Mouse (Mus musculus): ENCODE data around the gene 1110002E22Rik. TPM values are rescaled to one million over a fixed set of nuclear protein-coding genes. Genes with fewer than 3 reads are reported as not detected.

The 1110002E22Rik gene
- polyA plus RNA-seq (2012; rRNA removed): 0.05 and 0.07 TPM in 2 replicates

DNA sequence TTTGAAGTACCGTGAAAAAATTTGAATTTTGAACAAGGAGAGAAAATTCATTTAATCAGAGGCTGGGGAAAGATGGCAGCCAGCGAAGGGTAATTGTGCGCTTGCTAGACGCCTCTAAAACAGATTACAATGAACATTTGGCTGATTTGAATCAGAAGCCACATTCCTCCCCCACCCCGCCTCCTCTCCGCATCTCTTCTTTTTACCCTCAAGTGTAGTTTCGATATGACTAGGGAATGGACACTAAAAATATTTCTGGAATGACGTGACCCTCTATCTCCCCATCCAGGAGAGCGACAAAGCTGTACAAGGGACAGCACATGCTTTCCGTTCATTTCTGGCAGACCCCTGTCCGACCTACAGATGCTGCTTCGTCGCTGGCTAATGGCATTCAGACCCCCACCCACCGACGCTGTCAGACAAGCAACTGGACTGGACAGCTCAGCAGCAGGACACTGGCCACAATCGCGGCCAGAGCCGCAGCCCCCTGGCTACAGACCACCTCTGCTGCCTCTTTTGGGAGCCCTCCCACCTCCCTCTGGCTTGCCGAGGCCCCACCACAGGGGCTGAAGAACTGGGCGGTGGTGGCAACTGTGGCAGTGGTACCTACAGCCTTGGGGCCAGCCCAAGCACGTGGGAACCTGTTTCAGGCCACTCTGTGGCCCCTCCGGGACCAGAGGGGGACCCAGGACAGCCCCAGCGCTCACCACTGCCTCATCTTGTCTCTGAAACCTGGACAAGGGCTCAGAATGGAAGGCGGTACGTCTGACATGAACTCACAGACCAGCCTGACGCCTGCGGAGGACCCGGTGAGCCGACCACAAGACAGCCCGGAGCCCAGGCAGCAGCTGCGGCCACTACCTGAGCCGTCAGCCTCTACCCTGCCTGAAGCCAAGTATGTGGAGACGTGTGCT is at the start of gene 1110002E22Rik:
1110002E22Rik (plus strand) TSS at position 321 of the 914 bp plus-strand sequence.
- Histone ChIP-seq H3K27me3 (ENCODE audit: control insufficient read depth, insufficient read depth, low read length) (no peaks in the 10 kb centered on the region), H3K4me1 (ENCODE audit: control insufficient read depth, insufficient read depth, low read length) (peaks cover 11% of the 10 kb centered on the region; the same call in 1 of the 2 replicates), H3K4me3 (replicated peaks; ENCODE audit: insufficient read depth, low read depth, low read length) (no peak within 1 kb of the TSS), H3K27ac (ENCODE audit: insufficient read depth, low read length) (no peak within 1 kb of the TSS)
- 61% methylated on average over 33 of the region's 33 CpGs for WGBS
- no peak for TF ChIP-seq CTCF (IDR thresholded peaks at IDR 0.05; ENCODE audit: borderline replicate concordance, insufficient read depth, low read depth, low read length)
- TF ChIP-seq POLR2A (IDR thresholded peaks at IDR 0.05; ENCODE audit: borderline replicate concordance, insufficient read depth, low read length): no peak
- DNase-seq: no peak

DNA sequence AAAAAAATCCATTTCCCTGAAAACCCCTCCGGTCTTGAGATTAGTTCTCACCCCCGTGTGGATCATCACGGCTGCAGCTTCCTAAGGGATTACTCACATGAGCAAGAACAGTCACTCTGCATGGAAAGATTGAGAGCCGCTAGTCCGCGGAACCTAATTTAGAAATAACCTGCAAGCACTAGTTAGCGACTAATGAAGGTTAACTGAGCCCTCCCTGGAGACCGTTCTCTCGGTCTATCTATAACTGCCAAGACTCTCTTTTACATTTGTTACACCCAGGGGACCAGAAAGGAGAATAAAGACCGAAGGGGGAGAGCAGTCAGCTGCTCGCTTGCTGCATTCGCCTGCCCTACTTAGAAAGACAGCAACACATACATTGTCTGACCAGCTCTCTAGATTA is 48.0 kb upstream of the 1110002E22Rik start:
- TF ChIP-seq CTCF (IDR thresholded peaks at IDR 0.05; ENCODE audit: borderline replicate concordance, insufficient read depth, low read depth, low read length): no peak
- no peak for TF ChIP-seq POLR2A (IDR thresholded peaks at IDR 0.05; ENCODE audit: borderline replicate concordance, insufficient read depth, low read length)
- H3K27ac ChIP-seq (ENCODE audit: insufficient read depth, low read length): no peak overlapping the region
- DNase-seq: no peak
- H3K27me3 ChIP-seq (ENCODE audit: control insufficient read depth, insufficient read depth, low read length): no peaks in the 10 kb centered on the region
- no peaks in the 10 kb centered on the region for H3K4me1 ChIP-seq (ENCODE audit: control insufficient read depth, insufficient read depth, low read length)
- 87% methylated on average over 12 of the region's 12 CpGs for WGBS
- H3K4me3 ChIP-seq (replicated peaks; ENCODE audit: insufficient read depth, low read depth, low read length): no peak overlapping the region

DNA sequence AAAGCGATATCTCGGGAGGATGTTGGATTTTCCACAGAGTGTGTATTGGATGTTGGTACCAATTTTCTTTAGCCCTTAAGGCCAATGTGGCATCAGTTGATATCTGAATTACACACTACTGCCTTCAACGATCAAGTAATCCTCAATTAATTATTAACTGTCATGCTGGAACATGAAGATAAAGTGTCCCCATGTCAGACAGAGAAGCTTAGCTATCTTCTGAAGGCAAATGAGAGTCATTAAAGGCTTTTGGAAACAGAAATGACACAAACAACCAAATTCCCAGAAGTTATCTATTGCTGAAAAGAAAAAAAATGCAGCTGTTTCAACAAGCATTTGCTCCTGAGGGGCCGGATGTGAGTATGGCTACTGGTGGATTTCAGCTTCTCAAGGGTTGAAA is 42.8 kb upstream of the 1110002E22Rik start:
- 76% methylated on average over 4 of the region's 4 CpGs for WGBS
- Histone ChIP-seq H3K27me3 (ENCODE audit: control insufficient read depth, insufficient read depth, low read length) (no peaks in the 10 kb centered on the region), H3K4me1 (ENCODE audit: control insufficient read depth, insufficient read depth, low read length) (peaks cover 12% of the 10 kb centered on the region; the same call in 1 of the 2 replicates), H3K4me3 (replicated peaks; ENCODE audit: insufficient read depth, low read depth, low read length) (no peak overlapping the region), H3K27ac (ENCODE audit: insufficient read depth, low read length) (no peak overlapping the region)
- TF ChIP-seq CTCF (IDR thresholded peaks at IDR 0.05; ENCODE audit: borderline replicate concordance, insufficient read depth, low read depth, low read length) (no peak), POLR2A (IDR thresholded peaks at IDR 0.05; ENCODE audit: borderline replicate concordance, insufficient read depth, low read length) (no peak)
- DNase-seq: no peak

DNA sequence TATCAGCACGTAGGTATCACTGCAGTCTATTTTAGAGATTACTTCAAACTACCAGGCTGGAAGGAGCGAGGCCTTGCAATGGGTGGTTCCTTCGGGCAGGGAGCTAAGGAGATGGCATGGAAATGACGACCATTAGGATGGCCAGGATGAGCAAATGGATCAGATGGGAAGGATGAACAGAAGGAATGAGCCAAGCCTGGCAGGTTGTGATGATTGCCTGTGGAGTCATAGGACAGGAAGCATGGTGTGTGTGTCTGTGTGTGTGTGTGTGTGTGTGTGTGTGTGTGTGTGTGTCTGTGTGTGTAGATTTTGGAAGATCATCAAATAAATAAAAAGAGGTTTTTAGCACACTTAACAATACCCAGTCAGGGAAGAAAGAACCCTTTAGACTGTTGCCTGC is 42.2 kb upstream of the 1110002E22Rik start:
- WGBS: 41% methylated on average over 4 of the region's 4 CpGs
- no peak for DNase-seq
- no peaks in the 10 kb centered on the region for H3K27me3 ChIP-seq (ENCODE audit: control insufficient read depth, insufficient read depth, low read length)
- TF ChIP-seq CTCF (IDR thresholded peaks at IDR 0.05; ENCODE audit: borderline replicate concordance, insufficient read depth, low read depth, low read length) (no peak), POLR2A (IDR thresholded peaks at IDR 0.05; ENCODE audit: borderline replicate concordance, insufficient read depth, low read length) (no peak)
- H3K4me1 ChIP-seq (ENCODE audit: control insufficient read depth, insufficient read depth, low read length): peaks cover 15% of the 10 kb centered on the region; the same call in 1 of the 2 replicates
- H3K27ac ChIP-seq (ENCODE audit: insufficient read depth, low read length): no peak overlapping the region
- no peak overlapping the region for H3K4me3 ChIP-seq (replicated peaks; ENCODE audit: insufficient read depth, low read depth, low read length)

DNA sequence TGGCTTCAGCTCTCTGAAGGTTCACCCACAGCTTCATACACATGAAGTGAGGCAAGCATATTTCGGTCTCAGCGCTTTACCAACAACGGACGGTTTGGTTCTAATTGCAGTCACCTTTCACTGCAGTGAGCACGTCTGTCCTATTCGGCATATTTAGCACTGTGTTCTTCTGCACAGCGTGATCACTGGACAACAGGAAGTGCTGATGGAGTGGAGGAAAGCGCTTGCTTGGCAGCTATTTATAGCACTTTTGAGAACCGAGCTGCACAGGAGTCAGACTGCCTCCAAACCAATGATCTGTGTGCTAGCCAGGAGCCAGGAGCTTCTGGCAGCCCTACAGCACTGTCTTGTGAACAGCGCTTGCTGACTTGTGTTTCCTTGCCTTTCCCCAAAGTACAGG is 38.6 kb upstream of the 1110002E22Rik start:
- Histone ChIP-seq H3K27me3 (ENCODE audit: control insufficient read depth, insufficient read depth, low read length) (no peaks in the 10 kb centered on the region), H3K4me3 (replicated peaks; ENCODE audit: insufficient read depth, low read depth, low read length) (peak overlapping the region; percentile 31), H3K27ac (ENCODE audit: insufficient read depth, low read length) (peak overlapping the region; percentile 89), H3K4me1 (ENCODE audit: control insufficient read depth, insufficient read depth, low read length) (peaks cover 30% of the 10 kb centered on the region)
- TF ChIP-seq CTCF (IDR thresholded peaks at IDR 0.05; ENCODE audit: borderline replicate concordance, insufficient read depth, low read depth, low read length) (no peak), POLR2A (IDR thresholded peaks at IDR 0.05; ENCODE audit: borderline replicate concordance, insufficient read depth, low read length) (peak; percentile 57; the same call in 1 of the 2 replicates)
- peak; percentile 84 to 96 for DNase-seq
- WGBS: 7% methylated on average over 10 of the region's 10 CpGs

DNA sequence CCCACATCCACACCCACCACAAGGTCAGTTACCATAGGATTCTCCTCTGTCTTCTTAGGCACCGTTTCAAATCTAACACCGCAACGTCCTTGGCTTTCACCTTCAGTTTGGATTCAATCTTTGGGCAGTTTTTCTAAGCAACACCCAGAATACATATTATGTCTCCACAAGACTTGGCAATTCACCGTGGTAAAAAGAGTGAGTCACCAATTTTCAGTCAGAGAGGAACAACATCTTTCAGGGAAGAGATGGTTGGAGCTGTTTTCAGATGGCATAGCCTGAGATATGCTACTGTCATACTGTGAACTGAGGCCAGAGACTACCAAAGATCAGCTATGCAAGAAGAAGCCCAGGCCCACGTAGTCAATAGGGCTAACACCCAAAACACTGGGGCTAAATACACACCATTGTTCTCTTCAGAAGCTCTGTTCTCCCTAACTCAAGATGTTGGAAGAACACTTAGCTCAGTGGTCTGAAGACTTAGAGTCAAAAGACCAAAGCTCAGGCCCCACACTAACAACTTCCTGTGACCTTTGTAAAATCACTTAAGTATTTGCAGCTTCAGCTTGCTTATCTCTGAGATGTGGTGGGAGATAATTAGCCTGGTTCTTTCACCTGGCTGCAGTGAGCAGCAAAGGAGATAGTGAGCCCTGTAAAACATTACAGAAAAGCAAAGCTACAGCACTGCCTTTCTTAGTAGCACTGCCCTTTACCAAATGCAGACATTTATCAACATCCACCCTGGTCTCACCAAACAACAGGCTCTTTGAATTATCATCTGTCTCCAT is 37.1 kb upstream of the 1110002E22Rik start:
- no peak for TF ChIP-seq POLR2A (IDR thresholded peaks at IDR 0.05; ENCODE audit: borderline replicate concordance, insufficient read depth, low read length)
- TF ChIP-seq CTCF (IDR thresholded peaks at IDR 0.05; ENCODE audit: borderline replicate concordance, insufficient read depth, low read depth, low read length): no peak
- 49% methylated on average over 5 of the region's 5 CpGs for WGBS
- no peaks in the 10 kb centered on the region for H3K27me3 ChIP-seq (ENCODE audit: control insufficient read depth, insufficient read depth, low read length)
- peak in 1 of 2 experiments; percentile 36 for DNase-seq
- H3K4me1 ChIP-seq (ENCODE audit: control insufficient read depth, insufficient read depth, low read length): peaks cover 27% of the 10 kb centered on the region
- no peak overlapping the region for H3K27ac ChIP-seq (ENCODE audit: insufficient read depth, low read length)
- H3K4me3 ChIP-seq (replicated peaks; ENCODE audit: insufficient read depth, low read depth, low read length): no peak overlapping the region

DNA sequence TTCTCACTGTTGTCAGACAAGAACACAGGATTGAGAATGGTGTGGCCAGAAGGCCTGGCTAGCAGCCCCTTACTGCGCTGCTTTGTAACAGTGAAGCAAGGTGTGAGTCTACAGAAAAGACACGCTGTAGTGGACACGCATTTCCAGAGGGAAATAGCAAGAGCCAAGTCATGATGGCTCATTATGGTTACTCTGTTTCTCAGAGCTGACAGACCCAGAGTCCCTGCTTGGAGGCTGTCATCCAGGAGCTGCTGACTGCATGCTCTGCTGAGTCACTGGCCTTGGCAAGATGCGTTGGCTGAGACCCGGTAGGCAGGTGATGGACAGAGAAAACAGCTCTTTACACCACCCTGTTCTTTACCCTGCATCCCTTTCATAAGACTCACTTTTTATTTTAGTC is 35.5 kb upstream of the 1110002E22Rik start:
- TF ChIP-seq CTCF (IDR thresholded peaks at IDR 0.05; ENCODE audit: borderline replicate concordance, insufficient read depth, low read depth, low read length) (no peak), POLR2A (IDR thresholded peaks at IDR 0.05; ENCODE audit: borderline replicate concordance, insufficient read depth, low read length) (no peak)
- 10% methylated on average over 5 of the region's 5 CpGs for WGBS
- peak; percentile 85 to 95 for DNase-seq
- Histone ChIP-seq H3K27me3 (ENCODE audit: control insufficient read depth, insufficient read depth, low read length) (no peaks in the 10 kb centered on the region), H3K4me3 (replicated peaks; ENCODE audit: insufficient read depth, low read depth, low read length) (no peak overlapping the region), H3K27ac (ENCODE audit: insufficient read depth, low read length) (peak overlapping the region; percentile 37), H3K4me1 (ENCODE audit: control insufficient read depth, insufficient read depth, low read length) (peaks cover 25% of the 10 kb centered on the region)

Measured in cerebellum, adult 2 months (tissue).